Mouse (Mus musculus) myocyte (in vitro differentiated cells): ENCODE results near the gene Xab2.

Source experiments
- POLR2A ChIP-seq: IDR thresholded peaks from one replicate; pipeline ENCODE4 v1.6.1; 2011; ENCODE audit warnings: low read depth, mild to moderate bottlenecking, control low read depth, moderate library complexity; ENCODE audit not compliant: insufficient read length
- POLR2AphosphoS2 ChIP-seq: IDR thresholded peaks from one replicate; pipeline ENCODE4 v1.6.1; 2011; ENCODE audit warnings: low read depth, control low read depth; ENCODE audit not compliant: insufficient read length
- TCF12 ChIP-seq: IDR thresholded peaks from one replicate; pipeline ENCODE4 v1.6.1; 2011; ENCODE audit warnings: mild to moderate bottlenecking, control low read depth; ENCODE audit not compliant: poor library complexity, insufficient read depth, severe bottlenecking

- TF ChIP-seq POLR2A (no peak), TCF12 (no peak), POLR2AphosphoS2 (no peak)
Observed at GRCm38 (mm10) chr8:3625445-3625844, 4.3 kb upstream of the Xab2 start, which contains the start of gene Pcp2.
